Mouse (Mus musculus): ENCODE data around the gene Nova1.

- TF ChIP-seq CTCF (IDR thresholded peaks at IDR 0.05; ENCODE audit: borderline replicate concordance, insufficient read depth, low read length) = no peak
- TF ChIP-seq POLR2A (IDR thresholded peaks at IDR 0.05; ENCODE audit: low read depth, low read length) = no peak
Measured at GRCm38 (mm10) chr12:46709475-46709874, 109.3 kb downstream of the Nova1 start.
